Mouse (Mus musculus): ENCODE measurements around the gene Atp1b1. TPM values are rescaled to one million over a fixed set of nuclear protein-coding genes. Genes with fewer than 3 reads are reported as not detected.

The Atp1b1 gene
- polyA plus RNA-seq, 1 experiment, result 369 TPM

DNA sequence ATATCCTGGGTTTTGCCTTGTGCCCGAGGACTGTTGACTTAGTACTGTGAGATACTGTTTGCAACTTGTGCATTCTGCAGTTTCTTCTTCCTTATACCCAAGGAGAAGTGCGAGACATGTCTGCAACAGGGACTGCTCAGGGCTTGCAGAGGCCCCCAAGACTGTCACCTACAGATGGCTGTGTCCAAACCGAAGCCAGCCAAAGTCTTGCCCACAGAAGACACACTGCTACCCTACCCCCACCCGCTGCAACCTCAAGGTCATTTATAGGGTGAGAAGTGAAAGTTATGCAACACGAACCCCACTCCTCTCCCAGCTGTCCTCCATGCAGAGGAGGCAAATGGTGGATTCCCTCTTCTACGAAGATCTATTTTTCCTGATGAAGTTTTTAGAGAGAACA, 5.6 kb downstream of the Atp1b1 start:
- Histone ChIP-seq H3K27ac (ENCODE audit: insufficient read depth, low read depth, low read length) (peak overlapping the region; percentile 52), H3K4me1 (ENCODE audit: control insufficient read depth, insufficient read depth, insufficient read length, low read length) (peaks cover 19% of the 10 kb centered on the region), H3K4me3 (ENCODE audit: low read depth, low read length) (peak overlapping the region; percentile 4; the same call in 1 of the 2 replicates), H3K27me3 (ENCODE audit: control insufficient read depth, insufficient read depth, low read length) (no peaks in the 10 kb centered on the region), H3K36me3 (ENCODE audit: control insufficient read depth, insufficient read depth, low read length) (peaks cover 83% of the 10 kb centered on the region)
- WGBS, result 31% methylated on average over 6 of the region's 6 CpGs
- TF ChIP-seq POLR2A (IDR thresholded peaks at IDR 0.05; ENCODE audit: low read depth, low read length), result no peak
- no peak for TF ChIP-seq CTCF (IDR thresholded peaks at IDR 0.05; ENCODE audit: extremely low read depth, insufficient read length, insufficient replicate concordance, low read depth, low read length)

DNA sequence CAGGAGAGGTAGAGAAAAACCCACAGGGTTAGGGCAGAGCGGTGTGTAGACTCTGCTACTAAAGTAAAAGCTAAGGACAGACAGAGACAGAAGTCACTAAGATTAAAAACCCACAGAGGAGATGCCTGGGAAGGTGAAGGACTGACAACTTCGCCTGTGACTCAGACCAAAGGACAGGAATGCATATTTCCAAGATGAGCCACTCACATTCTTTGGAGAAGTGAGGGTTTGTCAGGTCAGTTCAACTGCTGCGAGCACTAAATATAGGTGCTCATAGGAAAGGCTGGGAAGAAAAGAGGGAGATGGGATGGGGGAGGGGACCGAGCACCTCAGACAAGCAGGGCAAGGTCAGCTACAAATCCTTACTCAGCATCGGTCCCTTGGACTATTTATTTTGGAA, 6.8 kb downstream of the Atp1b1 start:
- TF ChIP-seq CTCF (IDR thresholded peaks at IDR 0.05; ENCODE audit: extremely low read depth, insufficient read length, insufficient replicate concordance, low read depth, low read length) (no peak), POLR2A (IDR thresholded peaks at IDR 0.05; ENCODE audit: low read depth, low read length) (no peak)
- Histone ChIP-seq H3K4me3 (ENCODE audit: low read depth, low read length) (no peak overlapping the region), H3K4me1 (ENCODE audit: control insufficient read depth, insufficient read depth, insufficient read length, low read length) (peaks cover 22% of the 10 kb centered on the region), H3K27ac (ENCODE audit: insufficient read depth, low read depth, low read length) (peak overlapping the region; percentile 84), H3K36me3 (ENCODE audit: control insufficient read depth, insufficient read depth, low read length) (peaks cover 90% of the 10 kb centered on the region), H3K27me3 (ENCODE audit: control insufficient read depth, insufficient read depth, low read length) (no peaks in the 10 kb centered on the region)
- 64% methylated on average over 5 of the region's 5 CpGs for WGBS

DNA sequence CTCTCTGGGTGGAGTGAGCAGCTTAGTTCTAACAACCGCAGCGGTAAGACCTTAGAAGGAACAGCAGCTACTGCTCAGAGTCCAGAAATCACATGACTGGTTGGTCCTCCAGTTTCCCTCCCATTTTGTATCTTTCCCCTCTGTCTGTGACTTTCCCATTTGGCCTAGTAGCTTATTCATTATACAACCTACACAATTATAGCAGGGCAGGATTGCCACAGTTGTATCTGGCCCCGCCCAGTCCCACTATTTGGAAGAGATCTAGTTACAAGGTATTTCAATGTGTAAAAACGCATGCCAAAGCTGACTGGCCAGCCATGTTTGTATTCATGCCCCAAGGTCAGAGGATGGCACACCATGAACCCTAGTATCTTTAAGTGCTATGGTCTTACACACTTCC, 7.5 kb downstream of the Atp1b1 start:
- H3K4me3 ChIP-seq (ENCODE audit: low read depth, low read length), result no peak overlapping the region
- 33% methylated on average over 4 of the region's 4 CpGs for WGBS
- H3K27me3 ChIP-seq (ENCODE audit: control insufficient read depth, insufficient read depth, low read length), result no peaks in the 10 kb centered on the region
- peak overlapping the region; percentile 84 for H3K27ac ChIP-seq (ENCODE audit: insufficient read depth, low read depth, low read length)
- no peak for TF ChIP-seq CTCF (IDR thresholded peaks at IDR 0.05; ENCODE audit: extremely low read depth, insufficient read length, insufficient replicate concordance, low read depth, low read length)
- TF ChIP-seq POLR2A (IDR thresholded peaks at IDR 0.05; ENCODE audit: low read depth, low read length), result no peak
- peaks cover 22% of the 10 kb centered on the region for H3K4me1 ChIP-seq (ENCODE audit: control insufficient read depth, insufficient read depth, insufficient read length, low read length)
- peaks cover 90% of the 10 kb centered on the region for H3K36me3 ChIP-seq (ENCODE audit: control insufficient read depth, insufficient read depth, low read length)

DNA sequence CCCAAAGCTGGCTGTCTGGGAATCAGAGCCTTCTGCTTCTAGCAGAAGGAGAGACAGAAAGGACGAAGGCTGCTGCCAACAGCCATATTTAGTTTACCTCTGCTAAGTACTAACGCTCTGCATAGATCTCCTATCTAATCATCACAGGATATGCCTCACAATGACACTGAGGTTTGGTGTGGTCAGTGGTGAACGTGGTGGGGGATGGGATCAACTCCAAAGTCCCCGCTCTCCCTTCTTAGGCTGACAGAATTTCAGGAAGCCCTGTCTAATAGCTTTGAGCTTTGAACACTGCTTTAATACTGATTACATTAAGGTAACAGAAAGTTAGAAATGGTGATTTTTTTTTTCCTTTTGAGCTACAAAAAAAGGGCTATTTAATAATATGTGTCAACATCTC, 7.9 kb downstream of the Atp1b1 start:
- Histone ChIP-seq H3K36me3 (ENCODE audit: control insufficient read depth, insufficient read depth, low read length) (peaks cover 92% of the 10 kb centered on the region), H3K27ac (ENCODE audit: insufficient read depth, low read depth, low read length) (peak overlapping the region; percentile 84), H3K4me1 (ENCODE audit: control insufficient read depth, insufficient read depth, insufficient read length, low read length) (peaks cover 22% of the 10 kb centered on the region), H3K27me3 (ENCODE audit: control insufficient read depth, insufficient read depth, low read length) (no peaks in the 10 kb centered on the region), H3K4me3 (ENCODE audit: low read depth, low read length) (no peak overlapping the region)
- WGBS, result 36% methylated on average over 4 of the region's 4 CpGs
- TF ChIP-seq CTCF (IDR thresholded peaks at IDR 0.05; ENCODE audit: extremely low read depth, insufficient read length, insufficient replicate concordance, low read depth, low read length), result no peak
- TF ChIP-seq POLR2A (IDR thresholded peaks at IDR 0.05; ENCODE audit: low read depth, low read length), result no peak

DNA sequence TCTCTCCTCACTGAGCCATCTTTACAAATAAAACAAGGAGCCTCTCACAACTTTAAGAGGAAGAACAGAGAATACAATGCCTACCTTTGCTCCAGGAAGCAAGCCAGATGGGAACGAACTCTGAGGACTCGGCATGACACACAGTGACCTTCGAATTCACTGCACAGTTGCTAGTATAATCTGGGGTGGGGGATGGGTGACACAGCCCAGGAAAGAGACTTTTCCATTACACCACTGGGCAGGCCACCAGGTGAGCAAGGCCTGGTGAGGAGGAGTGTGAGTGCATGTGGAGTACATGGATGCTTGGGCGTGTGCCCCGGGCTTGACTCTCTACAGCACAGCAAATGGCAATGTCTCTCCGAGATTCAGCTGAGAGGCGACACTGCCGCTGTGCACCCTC, 8.5 kb downstream of the Atp1b1 start:
- no peak for TF ChIP-seq CTCF (IDR thresholded peaks at IDR 0.05; ENCODE audit: extremely low read depth, insufficient read length, insufficient replicate concordance, low read depth, low read length)
- no peak; the same call in 1 of the 2 replicates for TF ChIP-seq POLR2A (IDR thresholded peaks at IDR 0.05; ENCODE audit: low read depth, low read length)
- Histone ChIP-seq H3K27ac (ENCODE audit: insufficient read depth, low read depth, low read length) (peak overlapping the region; percentile 84), H3K4me3 (ENCODE audit: low read depth, low read length) (no peak overlapping the region; the same call in 1 of the 2 replicates), H3K36me3 (ENCODE audit: control insufficient read depth, insufficient read depth, low read length) (peaks cover 92% of the 10 kb centered on the region), H3K27me3 (ENCODE audit: control insufficient read depth, insufficient read depth, low read length) (no peaks in the 10 kb centered on the region), H3K4me1 (ENCODE audit: control insufficient read depth, insufficient read depth, insufficient read length, low read length) (peaks cover 22% of the 10 kb centered on the region)
- whole genome bisulfite sequencing, result 40% methylated on average over 8 of the region's 8 CpGs

DNA sequence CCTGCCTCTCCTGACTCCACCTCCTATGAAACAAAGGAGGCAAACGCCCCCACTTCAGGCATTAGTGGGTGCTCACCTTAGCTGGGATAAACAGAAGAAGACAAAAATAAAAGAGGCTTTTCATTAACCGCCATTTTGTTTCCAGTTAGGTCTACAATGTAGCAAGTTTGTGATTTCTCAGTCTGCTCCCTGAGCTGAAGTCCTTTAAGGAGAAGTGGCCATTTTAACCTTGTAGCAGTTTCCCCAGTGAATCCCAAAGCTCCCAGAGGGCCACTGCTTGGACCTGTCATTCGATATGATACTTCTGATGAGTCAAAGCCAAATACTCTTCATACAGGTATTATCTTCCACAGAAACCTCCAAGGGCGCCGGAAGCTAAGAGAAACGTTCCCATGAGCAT, 10.6 kb downstream of the Atp1b1 start:
- Histone ChIP-seq H3K4me3 (ENCODE audit: low read depth, low read length) (no peak overlapping the region), H3K27ac (ENCODE audit: insufficient read depth, low read depth, low read length) (no peak overlapping the region), H3K4me1 (ENCODE audit: control insufficient read depth, insufficient read depth, insufficient read length, low read length) (peaks cover 17% of the 10 kb centered on the region), H3K36me3 (ENCODE audit: control insufficient read depth, insufficient read depth, low read length) (peaks cover 90% of the 10 kb centered on the region), H3K27me3 (ENCODE audit: control insufficient read depth, insufficient read depth, low read length) (no peaks in the 10 kb centered on the region)
- 74% methylated on average over 6 of the region's 6 CpGs for WGBS
- TF ChIP-seq CTCF (IDR thresholded peaks at IDR 0.05; ENCODE audit: extremely low read depth, insufficient read length, insufficient replicate concordance, low read depth, low read length), result no peak
- TF ChIP-seq POLR2A (IDR thresholded peaks at IDR 0.05; ENCODE audit: low read depth, low read length), result no peak

DNA sequence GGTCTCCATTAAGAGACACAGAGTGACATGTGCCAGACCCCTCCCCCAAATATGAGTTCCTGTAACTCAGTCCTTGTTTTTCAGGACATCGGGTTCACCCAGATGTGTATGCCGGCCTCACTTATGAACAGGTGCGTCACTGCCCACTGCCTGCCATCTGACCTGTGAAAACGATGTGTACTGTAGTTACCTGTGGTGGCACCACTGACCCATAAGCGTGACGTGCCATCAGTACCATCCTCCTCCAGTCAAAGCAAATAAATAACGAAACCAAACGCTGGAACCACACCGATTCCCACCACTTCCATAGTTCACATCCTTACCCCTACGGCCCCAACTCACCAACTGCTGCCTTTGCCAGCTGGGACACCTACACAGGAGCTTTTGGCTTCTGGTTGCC, 11.6 kb downstream of the Atp1b1 start:
- no peak for TF ChIP-seq POLR2A (IDR thresholded peaks at IDR 0.05; ENCODE audit: low read depth, low read length)
- no peak for TF ChIP-seq CTCF (IDR thresholded peaks at IDR 0.05; ENCODE audit: extremely low read depth, insufficient read length, insufficient replicate concordance, low read depth, low read length)
- peak overlapping the region; percentile 18 for H3K27ac ChIP-seq (ENCODE audit: insufficient read depth, low read depth, low read length)
- peaks cover 17% of the 10 kb centered on the region for H3K4me1 ChIP-seq (ENCODE audit: control insufficient read depth, insufficient read depth, insufficient read length, low read length)
- WGBS, result 73% methylated on average over 10 of the region's 10 CpGs
- no peak overlapping the region for H3K4me3 ChIP-seq (ENCODE audit: low read depth, low read length)
- peaks cover 91% of the 10 kb centered on the region for H3K36me3 ChIP-seq (ENCODE audit: control insufficient read depth, insufficient read depth, low read length)
- no peaks in the 10 kb centered on the region for H3K27me3 ChIP-seq (ENCODE audit: control insufficient read depth, insufficient read depth, low read length)

Measured in small intestine, adult 2 months (tissue).